Mouse (Mus musculus): ENCODE data around the gene F3. TPM values are rescaled to one million over a fixed set of nuclear protein-coding genes. Genes with fewer than 3 reads are reported as not detected.

The F3 gene
- polyA plus RNA-seq, 1 experiment, result 47.3 TPM

GRCm38 (mm10) chr3:121777943-121778342 is 54.6 kb downstream of the F3 start:
- Histone ChIP-seq H3K36me3 (ENCODE audit: control insufficient read depth, insufficient read depth, low read length, poor library complexity, severe bottlenecking) (peaks cover 2% of the 10 kb centered on the region), H3K27me3 (ENCODE audit: control insufficient read depth, insufficient read depth, low read length, poor library complexity, severe bottlenecking) (no peaks in the 10 kb centered on the region), H3K4me1 (ENCODE audit: control insufficient read depth, insufficient read depth, low read length) (no peaks in the 10 kb centered on the region), H3K27ac (ENCODE audit: insufficient read depth, low read length) (no peak overlapping the region), H3K9me3 (replicated peaks; ENCODE audit: control insufficient read depth, insufficient read depth, low read length, poor library complexity, severe bottlenecking) (no peaks in the 10 kb centered on the region), H3K4me3 (ENCODE audit: low read depth, low read length) (no peak overlapping the region), H3K9ac (ENCODE audit: low read depth, poor library complexity, severe bottlenecking) (no peak overlapping the region)
- TF ChIP-seq EP300 (IDR thresholded peaks at IDR 0.05; ENCODE audit: insufficient read depth, low read depth, low read length) (no peak), CTCF (IDR thresholded peaks at IDR 0.05; ENCODE audit: low read depth, low read length) (peak; percentile 83), POLR2A (IDR thresholded peaks at IDR 0.05; ENCODE audit: insufficient read depth, low read length) (no peak)

- H3K4me3 ChIP-seq (ENCODE audit: low read depth, low read length), result no peak overlapping the region
- H3K9me3 ChIP-seq (replicated peaks; ENCODE audit: control insufficient read depth, insufficient read depth, low read length, poor library complexity, severe bottlenecking), result no peaks in the 10 kb centered on the region
- H3K4me1 ChIP-seq (ENCODE audit: control insufficient read depth, insufficient read depth, low read length), result no peaks in the 10 kb centered on the region
- no peaks in the 10 kb centered on the region for H3K36me3 ChIP-seq (ENCODE audit: control insufficient read depth, insufficient read depth, low read length, poor library complexity, severe bottlenecking)
- TF ChIP-seq POLR2A (IDR thresholded peaks at IDR 0.05; ENCODE audit: insufficient read depth, low read length) (no peak), CTCF (IDR thresholded peaks at IDR 0.05; ENCODE audit: low read depth, low read length) (no peak), EP300 (IDR thresholded peaks at IDR 0.05; ENCODE audit: insufficient read depth, low read depth, low read length) (no peak)
- H3K27ac ChIP-seq (ENCODE audit: insufficient read depth, low read length), result no peak overlapping the region
- no peak overlapping the region for H3K9ac ChIP-seq (ENCODE audit: low read depth, poor library complexity, severe bottlenecking)
- no peaks in the 10 kb centered on the region for H3K27me3 ChIP-seq (ENCODE audit: control insufficient read depth, insufficient read depth, low read length, poor library complexity, severe bottlenecking)
Observed at GRCm38 (mm10) chr3:121783020-121783419, 59.7 kb downstream of the F3 start.

Other genes starting within 250 kb of the F3 start
- gene Slc44a3, start 191.1 kb upstream of the F3 start, polyA plus RNA-seq (2011; ENCODE audit: insufficient read depth, insufficient read length, low read depth, missing spikeins), result 5.0 and 5.1 TPM in 2 replicates
- gene 4930432M17Rik, start 52.8 kb upstream of the F3 start, polyA plus RNA-seq (2011; ENCODE audit: insufficient read depth, insufficient read length, low read depth, missing spikeins), result not detected in 2 replicates
- 30.0 and 33.1 TPM in 2 replicates for gene Abcd3, start 91.8 kb downstream of the F3 start, polyA plus RNA-seq (2011; ENCODE audit: insufficient read depth, insufficient read length, low read depth, missing spikeins)
- 61.6 and 70.1 TPM in 2 replicates for gene Arhgap29, start 229.0 kb downstream of the F3 start, polyA plus RNA-seq (2011; ENCODE audit: insufficient read depth, insufficient read length, low read depth, missing spikeins)

Data from ES-Bruce4 (cell line).